Mouse (Mus musculus) C2C12 (cell line): ENCODE results near the gene Plekhb1.

Source experiments
- CTCF ChIP-seq: IDR thresholded peaks from one replicate; pipeline ENCODE4 v1.5.1; 2011; ENCODE audit not compliant: control insufficient read depth, insufficient read depth, insufficient read length
- USF1 ChIP-seq: IDR thresholded peaks from one replicate; pipeline ENCODE4 v1.6.1; 2011; ENCODE audit warnings: low read depth, mild to moderate bottlenecking, control low read depth, moderate library complexity

- TF ChIP-seq USF1 (no peak), CTCF (no peak)
Measured at GRCm38 (mm10) chr7:100688471-100688870, 26.3 kb upstream of the Plekhb1 start.
